Comparison of ENCODE assay signal across 25 mouse cellular contexts in the genomic region with DNA sequence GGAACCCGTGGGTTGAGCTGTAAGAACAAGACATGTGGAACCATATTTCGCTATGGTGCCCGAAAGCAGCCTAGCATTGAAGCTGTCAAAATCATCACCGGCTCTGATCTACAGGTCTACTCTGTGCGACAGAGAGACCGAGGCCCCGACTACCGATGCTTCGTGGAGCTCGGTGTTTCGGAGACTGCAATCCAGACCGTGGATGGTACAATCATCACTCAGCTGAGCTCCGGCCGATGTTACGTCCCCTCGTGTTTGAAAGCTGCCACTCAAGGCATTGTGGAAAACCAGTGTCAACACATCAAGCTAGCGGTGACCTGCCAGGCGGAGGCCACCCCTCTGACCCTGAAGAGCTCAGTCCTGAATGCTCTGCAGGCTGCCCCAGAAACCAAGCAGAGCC. TPM values are rescaled to one million over a fixed set of nuclear protein-coding genes. Genes with fewer than 3 reads are reported as not detected.
"Had no signal": no experiment of that assay in that cellular context is flagged by ENCODE, and none has a peak within 500 bp of the region (broad histone marks: within the 10 kb centered on the region; RNA-seq: fewer than 3 reads in every experiment).

No protein-coding gene starts in this region.

- H3K9me3 ChIP-seq: midbrain, embryonic 10.5 days; midbrain, embryonic 12.5 days; neural tube, embryonic 13.5 days; neural tube, embryonic 15.5 days had no signal

- DNase-seq: lung, adult 18-20 months; lung, embryonic 14.5 days; lung, postnatal 10 days; lung, postnatal 4 days; midbrain, embryonic 14.5 days; retina, postnatal 1 day; right cerebral cortex, adult 18-20 months; right cerebral cortex, postnatal 25 days; right cerebral cortex, postnatal 4 days; spleen, adult 18-20 months; thymus, adult 18-20 months; thymus, postnatal 14 days; thymus, postnatal 36 days had no signal

- H3K9ac ChIP-seq: liver, embryonic 14.5 days; lung, embryonic 14.5 days; midbrain, embryonic 12.5 days; neural tube, embryonic 15.5 days had no signal

- H3K4me2 ChIP-seq: lung, embryonic 14.5 days; midbrain, embryonic 12.5 days; neural tube, embryonic 13.5 days; neural tube, embryonic 15.5 days had no signal

- H3K27me3 ChIP-seq: midbrain, embryonic 12.5 days; neural tube, embryonic 13.5 days; neural tube, embryonic 15.5 days had no signal

- H3K4me1 ChIP-seq: midbrain, embryonic 10.5 days; midbrain, embryonic 12.5 days; neural tube, embryonic 13.5 days; neural tube, embryonic 15.5 days had no signal

- H3K27ac ChIP-seq: liver, embryonic 14.5 days; midbrain, embryonic 10.5 days; midbrain, embryonic 12.5 days; neural tube, embryonic 13.5 days; neural tube, embryonic 15.5 days had no signal

- H3K4me3 ChIP-seq: midbrain, embryonic 10.5 days; midbrain, embryonic 12.5 days; myocyte; neural tube, embryonic 13.5 days; neural tube, embryonic 15.5 days had no signal

- ATAC-seq: midbrain, embryonic 16.5 days had no signal

RNA-seq across cellular contexts. Expression of a gene that starts 19.1 kb away (rescaled TPM):
- polyA plus RNA-seq: liver, embryonic 16.5 days; lung, embryonic 16.5 days; midbrain, embryonic 14.5 days; midbrain, embryonic 16.5 days; myocyte; neural tube, embryonic 11.5 days; neural tube, embryonic 15.5 days; stomach, embryonic 14.5 days; stomach, embryonic 16.5 days had no signal
